Mouse (Mus musculus) layer of hippocampus, adult 8-10 months (tissue): ENCODE measurements around the gene Oxct2a. TPM values are rescaled to one million over a fixed set of nuclear protein-coding genes. Genes with fewer than 3 reads are reported as not detected.

ENCODE experiments used
- DNase-seq, 2 experiments: peaks; one replicate each; pipeline ENCODE4 v3.0.0; 2022; ENCODE audit warnings: low spot score in 2 of 2
- total RNA-seq, 4 experiments: library from RNA; stranded (reverse); gene quantifications; 2 replicates each; pipeline ENCODE4 v1.2.4; 2022

Gene Oxct2a
- total RNA-seq, 4 experiments from 2014 or later = 0.26 TPM; not detected in 3

GRCm38 (mm10) chr4:123280117-123280516 lies 43.3 kb downstream of the Oxct2a start:
- DNase-seq = no peak

Other genes with a start within 250 kb of the Oxct2a start
- gene Bmp8b, start 218.5 kb downstream of the Oxct2a start, total RNA-seq = under 1 TPM in 3 of 4 experiments, not detected in 1; 0.18 to 0.40 (median 0.27) TPM
- gene Oxct2b, start 207.4 kb downstream of the Oxct2a start, total RNA-seq = under 1 TPM in 2 of 4 experiments, not detected in 2; 0.19 to 0.26 TPM
- 10 to 100 TPM; 20.0 to 23.1 (median 20.4) TPM for gene Ppie, start 183.7 kb downstream of the Oxct2a start, total RNA-seq
- 100 to 1,000 TPM; 374 to 501 (median 436) TPM for gene Hpcal4, start 140.4 kb downstream of the Oxct2a start, total RNA-seq
- 10 to 100 TPM; 14.5 to 16.8 (median 15.6) TPM for gene Nt5c1a, start 122.1 kb downstream of the Oxct2a start, total RNA-seq
- gene Heyl, start 90.1 kb downstream of the Oxct2a start, total RNA-seq = 1 to 10 TPM; 2.9 to 5.2 (median 3.5) TPM
- 10 to 100 TPM; 40.2 to 45.7 (median 44.2) TPM for gene Pabpc4, start 61.3 kb downstream of the Oxct2a start, total RNA-seq
- gene Bmp8a, start 19.6 kb upstream of the Oxct2a start, total RNA-seq = under 1 TPM in 2 of 4 experiments, not detected in 2; 0.18 to 0.27 TPM